Mouse (Mus musculus) layer of hippocampus, adult 9-10 months (tissue): Measurements from ENCODE around the gene Fundc1.
A peak's percentile ranks its signal among the peaks of the same experiment; 100 is the strongest.
"Not testable (repeated sequence)": the region's sequence is repeated elsewhere in the genome, so short reads cannot be mapped to it uniquely, and the experiment has no call there.

Experiments used
- DNase-seq: peaks from one replicate; pipeline ENCODE4 v3.0.0; 2022; ENCODE audit warnings: low spot score

Fundc1 gene

GRCm38 (mm10) chrX:17571621-17572459, at the start of gene Fundc1:
Gene Fundc1 (minus strand): TSS chrX:17572325.
- peak; percentile 89 for DNase-seq

GRCm38 (mm10) chrX:17611253-17611652, 39.1 kb upstream of the Fundc1 start:
- DNase-seq, result no peak

- no peak for DNase-seq
Observed at GRCm38 (mm10) chrX:17608763-17609162, 36.6 kb upstream of the Fundc1 start.

- no peak for DNase-seq
Observed at GRCm38 (mm10) chrX:17607668-17608067, 35.5 kb upstream of the Fundc1 start.

- DNase-seq, result no peak
Observed at GRCm38 (mm10) chrX:17593331-17593730, 21.2 kb upstream of the Fundc1 start.

- no peak for DNase-seq
Observed at GRCm38 (mm10) chrX:17590745-17591144, 18.6 kb upstream of the Fundc1 start.

GRCm38 (mm10) chrX:17571271-17571620, 879 bp downstream of the Fundc1 start:
- no peak for DNase-seq

GRCm38 (mm10) chrX:17568670-17569069, 3.5 kb downstream of the Fundc1 start:
- no peak for DNase-seq

- DNase-seq, result no peak
Observed at GRCm38 (mm10) chrX:17565743-17566142, 6.4 kb downstream of the Fundc1 start.

- DNase-seq, result no peak
Observed at GRCm38 (mm10) chrX:17564732-17565131, 7.4 kb downstream of the Fundc1 start.

GRCm38 (mm10) chrX:17558746-17559145, 13.4 kb downstream of the Fundc1 start:
- DNase-seq, result no peak

- DNase-seq, result no peak
Observed at GRCm38 (mm10) chrX:17554488-17554887, 17.6 kb downstream of the Fundc1 start.

- not testable (repeated sequence) for DNase-seq
Observed at GRCm38 (mm10) chrX:17551586-17551985, 20.5 kb downstream of the Fundc1 start.

GRCm38 (mm10) chrX:17547143-17547806, 24.9 kb downstream of the Fundc1 start:
- DNase-seq, result no peak

- no peak for DNase-seq
Observed at GRCm38 (mm10) chrX:17544860-17545492, 27.1 kb downstream of the Fundc1 start.

GRCm38 (mm10) chrX:17537701-17538100, 34.4 kb downstream of the Fundc1 start:
- no peak for DNase-seq

GRCm38 (mm10) chrX:17527008-17527407, 45.1 kb downstream of the Fundc1 start:
- DNase-seq, result no peak

- no peak for DNase-seq
Observed at GRCm38 (mm10) chrX:17521221-17521716, 50.9 kb downstream of the Fundc1 start.

- no peak for DNase-seq
Observed at GRCm38 (mm10) chrX:17520086-17520485, 52.0 kb downstream of the Fundc1 start.

- no peak for DNase-seq
Observed at GRCm38 (mm10) chrX:17514012-17514411, 58.1 kb downstream of the Fundc1 start.

- DNase-seq, result no peak
Observed at GRCm38 (mm10) chrX:17512021-17512602, 60.0 kb downstream of the Fundc1 start.
